In the genomic region with DNA sequence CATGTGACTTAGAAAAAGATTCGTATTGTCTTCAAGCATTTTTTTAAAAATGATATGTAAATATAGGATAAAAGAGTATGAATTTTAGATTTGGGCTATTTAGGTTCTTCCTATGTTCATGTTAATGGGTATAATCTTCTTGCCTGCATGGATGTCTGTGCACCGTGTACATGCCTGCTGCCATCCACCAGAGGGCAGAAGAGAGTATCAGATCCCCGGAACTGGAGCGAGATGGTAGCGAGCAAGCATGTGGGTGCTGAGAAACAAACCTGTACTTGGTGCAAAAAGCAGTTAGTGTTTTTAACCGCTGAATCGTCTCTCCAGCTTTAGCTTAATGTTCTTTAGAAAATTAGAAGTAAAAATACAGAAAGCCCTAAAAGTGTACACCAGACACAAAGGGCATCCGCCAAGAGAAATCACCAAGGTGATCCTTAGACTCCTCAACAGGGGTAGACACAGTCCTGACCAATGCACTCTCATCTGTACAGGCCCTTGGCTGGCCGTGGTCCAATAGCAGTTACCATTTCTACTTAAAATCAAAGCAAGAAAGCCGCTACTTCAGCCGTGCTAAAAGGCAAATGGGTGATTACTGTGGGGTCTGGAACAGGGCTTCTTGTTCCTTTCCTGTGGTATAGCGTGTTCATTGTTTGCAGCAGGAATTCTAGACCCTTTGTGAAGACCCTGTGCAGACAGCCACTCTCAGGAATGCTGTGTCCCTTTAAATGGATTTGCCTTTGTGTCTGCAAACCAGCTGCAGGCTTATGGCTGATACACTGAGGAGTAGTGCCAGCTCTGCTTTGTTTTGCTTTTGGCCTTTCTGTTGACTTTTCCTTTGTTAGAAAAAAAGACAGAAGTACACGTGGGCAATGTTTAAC, we compare ENCODE assay signal across 9 mouse cellular contexts.
A peak's percentile ranks its signal among the peaks of the same experiment; 100 is the strongest.
DNase-seq lines count a peak whose midpoint lies in the region; ATAC-seq and TF ChIP-seq lines count a peak whose summit lies in the region.
"Had no signal": no experiment of that assay in that cellular context is flagged by ENCODE, and none has a peak within 500 bp of the region (broad histone marks: within the 10 kb centered on the region; RNA-seq: fewer than 3 reads in every experiment).

No protein-coding gene starts in this region.

- peak; percentile 24 for DNase-seq in gastrocnemius, adult 2 months
- no peak for DNase-seq in gastrocnemius, postnatal 36 days
- DNase-seq in A20 (ENCODE audit: low read depth, low spot score), result peak; percentile 2
- DNase-seq in fibroblast of lung, adult 2 months (ENCODE audit: low read depth), result peak; percentile 10
- DNase-seq in lung, postnatal 10 days, result peak; percentile 49
- peak; percentile 20 to 66 for DNase-seq in spleen, postnatal 4 days (ENCODE audit: low spot score in 2 of 2)

- intact Hi-C loops in gastrocnemius, adult 2 months (cut with DNase I), result no loop called here
- intact Hi-C loops in gastrocnemius, postnatal 36 days (cut with DNase I), result no loop called here

- no peak overlapping the region for H3K27ac ChIP-seq in gastrocnemius, adult 2 months
- H3K27ac ChIP-seq in bone marrow macrophage, adult 2 months (ENCODE audit: insufficient read depth, low read depth, low read length), result no peak overlapping the region
- H3K27ac ChIP-seq in intestine, postnatal 0 days (ENCODE audit: low read depth, low read length), result no peak overlapping the region

- TF ChIP-seq CTCF in gastrocnemius, adult 2 months (IDR thresholded peaks at IDR 0.05), result peak; percentile 79
- peak; percentile 54; the same call in 1 of the 2 replicates for TF ChIP-seq CTCF in bone marrow macrophage, adult 2 months (IDR thresholded peaks at IDR 0.05; ENCODE audit: low read depth, low read length)
- peak; percentile 84 for TF ChIP-seq CTCF in intestine, postnatal 0 days (IDR thresholded peaks at IDR 0.05; ENCODE audit: low read depth)

- TF ChIP-seq POLR2A in bone marrow macrophage, adult 2 months (IDR thresholded peaks at IDR 0.05; ENCODE audit: borderline replicate concordance, low read depth, low read length), result no peak

- H3K36me3 ChIP-seq in intestine, postnatal 0 days (ENCODE audit: control insufficient read depth, insufficient read depth), result no peaks in the 10 kb centered on the region
- H3K36me3 ChIP-seq: G1E had no signal

- no peak overlapping the region for H3K9ac ChIP-seq in intestine, postnatal 0 days (ENCODE audit: low read depth, low read length)

- H3K27me3 ChIP-seq in intestine, postnatal 0 days (replicated peaks; ENCODE audit: control insufficient read depth, insufficient read depth, low read length), result no peaks in the 10 kb centered on the region

- H3K4me2 ChIP-seq in intestine, postnatal 0 days (replicated peaks; ENCODE audit: low read depth), result no peak overlapping the region

- no peak overlapping the region for H3K4me3 ChIP-seq in gastrocnemius, adult 2 months
- no peak overlapping the region for H3K4me3 ChIP-seq in bone marrow macrophage, adult 2 months (ENCODE audit: insufficient read depth, low read length)
- no peak overlapping the region for H3K4me3 ChIP-seq in intestine, postnatal 0 days (ENCODE audit: low read depth, low read length)

- ATAC-seq in intestine, postnatal 0 days, result 0 out of 2 replicates have a peak, but pooled peaks have one; percentile 45

- H3K9me3 ChIP-seq in intestine, postnatal 0 days (ENCODE audit: control insufficient read depth), result no peaks in the 10 kb centered on the region

- 51% methylated on average over 13 of the region's 13 CpGs for WGBS in intestine, postnatal 0 days

- H3K4me1 ChIP-seq in bone marrow macrophage, adult 2 months (ENCODE audit: control insufficient read depth, insufficient read depth, low read length), result peaks cover 14% of the 10 kb centered on the region
- H3K4me1 ChIP-seq in intestine, postnatal 0 days (replicated peaks; ENCODE audit: control insufficient read depth, insufficient read depth, low read length), result no peaks in the 10 kb centered on the region

Comparison
In these comparisons a context has a peak if more than half of its experiments do, and no peak if none do; other contexts are left out.
1. DNase-seq: peak in gastrocnemius, adult 2 months (single experiment), A20 (single experiment), fibroblast of lung, adult 2 months (single experiment), lung, postnatal 10 days (single experiment) and spleen, postnatal 4 days (2 of 2); none in gastrocnemius, postnatal 36 days (0 of 2).
2. Peak in every context shown above with its lines, with median percentiles within 50 percentile points of each other: CTCF ChIP-seq.